Mouse (Mus musculus) forelimb bud, embryonic 11.5 days (tissue): Measurements from ENCODE around the gene Cntrl.

Source experiments
- DNase-seq: peaks from one replicate; pipeline ENCODE4 v3.0.0-alpha.2; 2012; ENCODE audit warnings: low read depth, low spot score

Gene Cntrl

DNA sequence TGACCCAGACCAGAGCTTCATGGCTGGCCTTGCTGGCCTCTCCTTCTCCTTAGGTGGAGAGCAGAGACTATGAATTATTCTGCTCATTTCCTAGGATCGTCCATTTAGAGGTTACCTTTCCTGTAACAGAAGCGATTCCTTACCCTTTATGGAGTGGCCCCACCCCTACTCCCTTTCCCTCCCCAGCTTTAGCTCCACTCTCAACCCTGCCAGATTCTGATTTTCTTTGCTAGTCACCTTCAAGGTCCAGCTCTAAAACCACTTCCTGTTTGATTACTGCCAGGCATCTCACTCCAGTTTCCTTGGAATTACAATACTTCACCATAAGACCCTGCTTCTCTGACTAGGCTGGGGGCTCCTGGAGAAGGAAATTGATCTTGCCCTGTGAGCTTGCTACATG lies 107.4 kb downstream of the Cntrl start:
- DNase-seq: no peak

DNA sequence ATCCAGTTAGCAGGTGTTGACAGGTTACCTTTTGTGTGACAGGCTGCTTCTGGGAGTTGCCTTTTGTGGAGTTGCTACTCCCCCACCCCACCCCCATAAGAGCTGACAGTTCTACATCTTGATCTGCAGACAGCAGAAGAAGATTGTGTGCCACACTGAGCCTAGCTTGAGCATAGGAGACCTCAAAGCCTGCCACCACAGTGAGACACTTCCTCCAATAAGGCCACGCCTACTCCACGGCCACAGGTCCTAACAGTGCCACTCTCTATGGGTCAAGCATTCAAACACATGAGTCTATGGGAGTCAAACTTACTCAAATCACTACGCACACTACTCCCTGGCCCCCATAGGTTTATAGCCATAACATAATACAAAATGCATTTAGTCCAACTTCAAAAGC lies 109.4 kb downstream of the Cntrl start:
- no peak for DNase-seq

DNA sequence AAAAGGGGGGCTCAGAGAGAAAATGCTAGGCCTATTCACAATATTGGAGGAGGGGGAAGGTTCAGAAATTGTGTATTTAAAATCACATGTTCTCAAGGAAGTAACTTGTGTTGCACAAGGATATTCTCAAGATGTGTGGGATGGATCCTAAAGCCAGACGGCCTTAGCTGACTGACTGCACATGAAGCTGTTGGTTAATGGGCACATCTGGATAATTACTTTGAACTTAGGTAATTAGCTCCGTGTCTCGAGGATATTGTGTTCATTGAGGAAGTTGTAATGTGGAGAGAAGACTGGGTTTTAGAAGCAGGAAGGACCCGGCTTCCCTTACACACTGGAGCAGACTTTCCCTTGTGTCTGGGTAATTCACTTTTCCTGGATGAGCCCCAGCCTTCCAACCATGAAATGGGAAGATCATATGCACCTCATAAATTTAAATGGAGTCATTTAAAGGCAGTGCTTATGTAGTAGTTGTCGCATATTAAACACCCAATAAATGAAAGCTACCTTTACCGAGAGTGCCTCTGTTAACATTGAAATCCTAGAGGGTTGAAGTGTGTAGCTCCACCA lies 113.6 kb downstream of the Cntrl start:
- peak; percentile 57 for DNase-seq

DNA sequence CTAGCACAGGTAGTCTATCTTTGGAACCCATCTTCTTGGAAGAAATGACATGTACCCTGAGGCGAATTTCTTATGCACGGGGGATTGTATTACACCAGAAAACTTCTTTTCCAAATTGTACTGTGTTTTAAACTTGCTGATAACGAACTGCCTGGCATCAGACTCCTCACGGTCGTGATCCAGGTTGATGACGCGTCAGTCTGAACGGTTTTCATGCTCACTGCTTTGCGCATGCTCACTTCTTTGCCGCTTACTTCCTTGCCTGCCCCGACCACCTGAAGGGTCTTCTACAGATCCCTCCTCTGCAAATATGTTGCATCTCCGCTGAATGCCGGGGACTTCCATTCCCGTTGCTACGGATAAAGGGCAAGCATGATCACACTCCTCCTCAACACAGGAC lies 115.0 kb downstream of the Cntrl start:
- DNase-seq: no peak

DNA sequence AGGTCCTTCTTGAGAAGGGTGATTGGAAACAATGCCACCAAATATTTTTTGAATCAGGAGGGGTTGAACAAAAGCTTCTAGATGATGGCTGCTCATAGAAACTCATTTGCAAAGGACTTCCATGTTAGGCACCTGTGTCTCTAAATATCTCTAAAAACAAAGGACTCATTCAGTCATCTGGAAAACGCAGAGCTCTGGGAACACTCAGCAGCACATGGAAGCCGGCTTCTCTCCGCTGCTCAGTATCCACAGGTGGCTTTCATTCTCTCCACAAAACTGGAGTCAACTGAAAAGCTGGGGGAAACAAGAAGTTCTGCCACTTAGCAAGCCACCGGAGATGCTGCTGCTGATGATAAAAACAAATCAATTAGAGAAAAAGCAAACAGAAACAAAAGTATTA lies 118.9 kb downstream of the Cntrl start:
- DNase-seq: peak; percentile 75
